Mouse (Mus musculus) inflammation-experienced regulatory T-cells, adult 6 months (primary cell): ENCODE data around the gene Llcfc1. TPM values are rescaled to one million over a fixed set of nuclear protein-coding genes. Genes with fewer than 3 reads are reported as not detected.

Experiments used
- ATAC-seq: one replicate; pipeline ENCODE4 v1.8.0; 2017
- polyA plus RNA-seq, 3 experiments: library from polyadenylated mRNA; unstranded; fragments of 100-300 nt; shearing (Covaris generic); gene quantifications; one replicate each; pipeline ENCODE4 v1.2.1; 2017

The Llcfc1 gene
- polyA plus RNA-seq, 3 experiments from 2014 or later: not detected

- no peak for ATAC-seq
These were observed 19.9 kb downstream of the Llcfc1 start, which contains the start of gene Kel for GRCm38 (mm10) chr6:41704123-41704522. Kel (minus strand) TSS chr6:41704339.

- ATAC-seq: no peak
These were observed 22.0 kb downstream of the Llcfc1 start for GRCm38 (mm10) chr6:41706275-41706674.

GRCm38 (mm10) chr6:41710281-41710680 lies 26.1 kb downstream of the Llcfc1 start:
- ATAC-seq: no peak

- no peak for ATAC-seq
These were observed 37.2 kb downstream of the Llcfc1 start for GRCm38 (mm10) chr6:41721430-41721829.

- ATAC-seq: peak; percentile 64
These were observed 43.9 kb downstream of the Llcfc1 start for GRCm38 (mm10) chr6:41727989-41728609.

GRCm38 (mm10) chr6:41734719-41735470 lies 50.7 kb downstream of the Llcfc1 start:
- ATAC-seq: no peak

Other genes with a start within 250 kb of the Llcfc1 start
- not detected for gene Gm10334, start 238.3 kb upstream of the Llcfc1 start, polyA plus RNA-seq
- not detected for gene Prss1, start 225.5 kb upstream of the Llcfc1 start, polyA plus RNA-seq
- 1 to 10 TPM in 2 of 3 experiments, under 1 TPM in 1; 0.45 to 4.0 (median 2.7) TPM for gene Prss2, start 162.6 kb upstream of the Llcfc1 start, polyA plus RNA-seq
- gene Ephb6, start 78.9 kb upstream of the Llcfc1 start, polyA plus RNA-seq: 10 to 100 TPM in 2 of 3 experiments, 1 to 10 TPM in 1; 9.4 to 20.7 (median 16.5) TPM
- gene Trpv6, start 48.0 kb upstream of the Llcfc1 start, polyA plus RNA-seq: under 1 TPM; 0.25 to 0.74 (median 0.41) TPM
- not detected for gene Trpv5, start 3.7 kb upstream of the Llcfc1 start, polyA plus RNA-seq
- gene Kel, start 19.9 kb downstream of the Llcfc1 start, polyA plus RNA-seq: not detected
- not detected for gene Olfr459, start 90.7 kb downstream of the Llcfc1 start, polyA plus RNA-seq
- not detected for gene Pip, start 163.1 kb downstream of the Llcfc1 start, polyA plus RNA-seq
- gene Sval2, start 168.6 kb downstream of the Llcfc1 start, polyA plus RNA-seq: not detected